Mouse (Mus musculus) heart, embryonic 16.5 days (tissue): ENCODE measurements around the gene Grin3b. TPM values are rescaled to one million over a fixed set of nuclear protein-coding genes. Genes with fewer than 3 reads are reported as not detected.

ENCODE experiments used
- ATAC-seq: fragments of 200-750 bp; cut with Nextera tagmentation; replicated peaks from 2 replicates; pipeline ENCODE4 v1.8.0; 2017; ENCODE audit warnings: moderate number of reproducible peaks; ENCODE audit not compliant: insufficient read depth, low FRiP score; ENCODE audit errors: extremely low read depth
- H3K27ac ChIP-seq: fragments of 300-500 bp; sonication (generic); 2 replicates; pipeline ENCODE4 v1.5.1; 2014; ENCODE audit warnings: mild to moderate bottlenecking, low read length, control low read depth, moderate library complexity
- H3K27me3 ChIP-seq: fragments of 300-500 bp; sonication (generic); 2 replicates; pipeline ENCODE4 v1.6.1; 2014; ENCODE audit warnings: low read length, mixed read lengths; ENCODE audit not compliant: control insufficient read depth, insufficient read depth
- H3K36me3 ChIP-seq: fragments of 300-500 bp; sonication (generic); 2 replicates; pipeline ENCODE4 v1.6.1; 2014; ENCODE audit not compliant: control insufficient read depth, insufficient read depth
- H3K4me1 ChIP-seq: fragments of 300-500 bp; sonication (generic); 2 replicates; pipeline ENCODE4 v1.6.1; 2014; ENCODE audit warnings: low read length, mixed read lengths; ENCODE audit not compliant: control insufficient read depth, insufficient read depth
- H3K4me2 ChIP-seq: fragments of 300-500 bp; sonication (generic); 2 replicates; pipeline ENCODE4 v1.6.1; 2014; ENCODE audit warnings: low read depth, mild to moderate bottlenecking, control low read depth, low read length
- H3K4me3 ChIP-seq: fragments of 300-500 bp; sonication (generic); 2 replicates; pipeline ENCODE4 v1.5.1; 2014; ENCODE audit warnings: mild to moderate bottlenecking, control low read depth, low read length
- H3K9ac ChIP-seq: fragments of 300-500 bp; sonication (generic); 2 replicates; pipeline ENCODE4 v1.6.1; 2014; ENCODE audit warnings: low read length, control low read depth
- H3K9me3 ChIP-seq: fragments of 300-500 bp; sonication (generic); replicated peaks from 2 replicates; pipeline ENCODE4 v1.6.1; 2016; ENCODE audit warnings: low read length; ENCODE audit not compliant: control insufficient read depth
- WGBS: fragments of 180-500 bp; shearing (Covaris S2); extraction: QIAGEN DNeasy Blood & Tissue Kit; methylation state at CpG from one replicate; pipeline ENCODE4 v1.1.7; 2014; 5-methylcytosine and 5-hydroxymethylcytosine counted together
- polyA plus RNA-seq: library from polyadenylated mRNA; unstranded; fragments of >200 nt; fragmentation: Nextera tagmentation; extraction: Ambion mirVana; gene quantifications from 2 replicates; pipeline ENCODE4 v1.2.1, GENCODE M21; 2015

Grin3b gene
- polyA plus RNA-seq, 1 experiment from 2014 or later, result 0.25 TPM

GRCm38 (mm10) chr10:79945507-79946234, 24.8 kb upstream of the Grin3b start:
- Histone ChIP-seq H3K9me3 (no peaks in the 10 kb centered on the region), H3K36me3 (peaks cover 4% of the 10 kb centered on the region; the same call in 1 of the 2 replicates), H3K4me2 (no peak overlapping the region), H3K4me1 (peaks cover 13% of the 10 kb centered on the region), H3K9ac (0 out of 2 replicates have a peak overlapping the region, but pooled peaks have one; percentile 5), H3K27me3 (no peaks in the 10 kb centered on the region), H3K27ac (no peak overlapping the region), H3K4me3 (no peak overlapping the region)
- 40% methylated on average over 16 of the region's 16 CpGs for WGBS
- ATAC-seq, result no peak

GRCm38 (mm10) chr10:79946752-79947322, 23.7 kb upstream of the Grin3b start:
- WGBS, result 35% methylated on average over 7 of the region's 7 CpGs
- peaks cover 10% of the 10 kb centered on the region; the same call in 1 of the 2 replicates for H3K4me1 ChIP-seq
- H3K27ac ChIP-seq, result no peak overlapping the region
- no peak overlapping the region for H3K9ac ChIP-seq
- ATAC-seq, result no peak
- H3K4me2 ChIP-seq, result no peak overlapping the region; the same call in 1 of the 2 replicates
- no peaks in the 10 kb centered on the region for H3K27me3 ChIP-seq
- H3K9me3 ChIP-seq, result no peaks in the 10 kb centered on the region
- H3K36me3 ChIP-seq, result peaks cover 14% of the 10 kb centered on the region
- H3K4me3 ChIP-seq, result no peak overlapping the region

- no peaks in the 10 kb centered on the region for H3K9me3 ChIP-seq
- H3K36me3 ChIP-seq, result peaks cover 14% of the 10 kb centered on the region
- 76% methylated on average over 6 of the region's 6 CpGs for WGBS
- H3K4me2 ChIP-seq, result no peak overlapping the region
- no peaks in the 10 kb centered on the region for H3K27me3 ChIP-seq
- peaks cover 10% of the 10 kb centered on the region; the same call in 1 of the 2 replicates for H3K4me1 ChIP-seq
- no peak overlapping the region for H3K27ac ChIP-seq
- no peak overlapping the region for H3K4me3 ChIP-seq
- no peak overlapping the region for H3K9ac ChIP-seq
- ATAC-seq, result no peak
These were observed 23.0 kb upstream of the Grin3b start for GRCm38 (mm10) chr10:79947502-79947901.

GRCm38 (mm10) chr10:79949873-79950272, 20.6 kb upstream of the Grin3b start:
- H3K9ac ChIP-seq, result no peak overlapping the region
- WGBS, result 68% methylated on average over 4 of the region's 4 CpGs
- H3K27ac ChIP-seq, result no peak overlapping the region
- peaks cover 14% of the 10 kb centered on the region for H3K36me3 ChIP-seq
- no peak for ATAC-seq
- no peak overlapping the region for H3K4me2 ChIP-seq
- H3K4me1 ChIP-seq, result peaks cover 10% of the 10 kb centered on the region; the same call in 1 of the 2 replicates
- H3K4me3 ChIP-seq, result no peak overlapping the region
- no peaks in the 10 kb centered on the region for H3K27me3 ChIP-seq
- H3K9me3 ChIP-seq, result no peaks in the 10 kb centered on the region

- H3K4me2 ChIP-seq, result no peak overlapping the region
- no peak for ATAC-seq
- H3K36me3 ChIP-seq, result peaks cover 14% of the 10 kb centered on the region
- 82% methylated on average over 18 of the region's 18 CpGs for WGBS
- no peak overlapping the region for H3K4me3 ChIP-seq
- no peak overlapping the region for H3K27ac ChIP-seq
- H3K4me1 ChIP-seq, result peaks cover 10% of the 10 kb centered on the region; the same call in 1 of the 2 replicates
- no peaks in the 10 kb centered on the region for H3K27me3 ChIP-seq
- no peak overlapping the region for H3K9ac ChIP-seq
- H3K9me3 ChIP-seq, result no peaks in the 10 kb centered on the region
These were observed 19.9 kb upstream of the Grin3b start for GRCm38 (mm10) chr10:79950661-79951060.

- peaks cover 14% of the 10 kb centered on the region for H3K36me3 ChIP-seq
- no peak overlapping the region for H3K4me2 ChIP-seq
- H3K27me3 ChIP-seq, result no peaks in the 10 kb centered on the region
- H3K9ac ChIP-seq, result no peak overlapping the region
- no peak for ATAC-seq
- H3K4me3 ChIP-seq, result no peak overlapping the region
- H3K27ac ChIP-seq, result no peak overlapping the region
- WGBS, result 84% methylated on average over 6 of the region's 6 CpGs
- H3K4me1 ChIP-seq, result no peaks in the 10 kb centered on the region
- no peaks in the 10 kb centered on the region for H3K9me3 ChIP-seq
These were observed 16.6 kb upstream of the Grin3b start for GRCm38 (mm10) chr10:79953946-79954345.

GRCm38 (mm10) chr10:79955691-79956090, 14.8 kb upstream of the Grin3b start:
- 67% methylated on average over 9 of the region's 9 CpGs for WGBS
- no peak overlapping the region for H3K9ac ChIP-seq
- H3K27ac ChIP-seq, result no peak overlapping the region

GRCm38 (mm10) chr10:79956643-79957154, 13.8 kb upstream of the Grin3b start:
- Histone ChIP-seq H3K27me3 (no peaks in the 10 kb centered on the region), H3K4me2 (no peak overlapping the region), H3K27ac (no peak overlapping the region), H3K36me3 (peaks cover 7% of the 10 kb centered on the region; the same call in 1 of the 2 replicates), H3K4me3 (no peak overlapping the region), H3K9ac (no peak overlapping the region), H3K4me1 (peaks cover 8% of the 10 kb centered on the region), H3K9me3 (no peaks in the 10 kb centered on the region)
- no peak for ATAC-seq
- WGBS, result 39% methylated on average over 4 of the region's 4 CpGs

More at GRCm38 (mm10) chr10:79955691-79956090, 14.8 kb upstream of the Grin3b start:
- H3K4me3 ChIP-seq, result no peak overlapping the region
- no peak for ATAC-seq
- no peak overlapping the region for H3K4me2 ChIP-seq
- peaks cover 2% of the 10 kb centered on the region for H3K4me1 ChIP-seq
- peaks cover 9% of the 10 kb centered on the region for H3K36me3 ChIP-seq
- no peaks in the 10 kb centered on the region for H3K9me3 ChIP-seq
- no peaks in the 10 kb centered on the region for H3K27me3 ChIP-seq
